Mouse (Mus musculus) frontal cortex, postnatal 25 days (tissue): Measurements from ENCODE around the gene Zfp651.

Source experiments
- DNase-seq, 2 experiments: peaks; one replicate each; pipeline ENCODE4 v3.0.0; 2022; ENCODE audit warnings: low spot score in 2 of 2

Zfp651 gene

GRCm38 (mm10) chr9:121810081-121810821, 51.1 kb downstream of the Zfp651 start:
- peak in 1 of 2 experiments; percentile 57 for DNase-seq

- DNase-seq: no peak
Measured at GRCm38 (mm10) chr9:121815183-121815582, 56.1 kb downstream of the Zfp651 start.

GRCm38 (mm10) chr9:121819073-121819770, 60.1 kb downstream of the Zfp651 start:
- DNase-seq: no peak

GRCm38 (mm10) chr9:121819771-121820471, 60.8 kb downstream of the Zfp651 start:
- no peak for DNase-seq

DNA sequence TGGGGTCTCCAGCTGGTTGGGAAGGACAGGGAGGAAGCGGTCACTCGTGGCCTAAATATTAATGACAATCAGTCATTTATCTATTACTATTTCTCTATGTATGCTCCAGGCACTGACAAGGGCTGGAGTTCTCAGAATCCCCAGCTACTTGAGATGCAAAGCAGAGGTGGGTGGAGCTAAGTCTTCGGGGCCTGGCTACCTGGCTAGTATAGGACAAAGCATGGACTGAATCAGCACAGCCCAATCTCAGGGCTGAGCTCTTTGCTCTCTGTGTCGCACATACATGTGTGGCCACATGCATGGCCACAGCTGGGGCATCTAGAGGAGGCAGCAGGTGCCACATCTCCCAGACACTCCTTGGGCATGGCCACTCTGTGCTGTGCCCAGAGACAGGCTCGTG, 61.6 kb downstream of the Zfp651 start:
- DNase-seq: no peak
